Mouse (Mus musculus) limb, embryonic 10.5 days (tissue): ENCODE measurements at regions not wholly inside any gene's neighbourhood (a gene's known extent, or its start where the extent isn't known, plus 50 kb on each side); places are given as distances from the start of the nearest gene placed in this dataset.
A peak's percentile ranks its signal among the peaks of the same experiment; 100 is the strongest.

Source experiments
- DNase-seq: peaks from one replicate; pipeline ENCODE4 v3.0.0-alpha.2; 2017; ENCODE audit warnings: low spot score
- H3K27ac ChIP-seq: fragments of 300-500 bp; sonication (generic); 2 replicates; pipeline ENCODE4 v1.5.1; 2016; ENCODE audit warnings: mild to moderate bottlenecking
- H3K27me3 ChIP-seq: fragments of 300-500 bp; sonication (generic); 2 replicates; pipeline ENCODE4 v1.6.1; 2016; ENCODE audit warnings: low read depth, mild to moderate bottlenecking; ENCODE audit not compliant: poor library complexity, severe bottlenecking
- H3K36me3 ChIP-seq: fragments of 300-500 bp; sonication (generic); 2 replicates; pipeline ENCODE4 v1.6.1; 2016; ENCODE audit warnings: mild to moderate bottlenecking, moderate library complexity
- H3K4me1 ChIP-seq: fragments of 300-500 bp; sonication (generic); 2 replicates; pipeline ENCODE4 v1.6.1; 2016
- H3K4me3 ChIP-seq: fragments of 300-500 bp; sonication (generic); 2 replicates; pipeline ENCODE4 v1.5.1; 2016; ENCODE audit warnings: mild to moderate bottlenecking, moderate library complexity
- H3K9me3 ChIP-seq: fragments of 300-500 bp; sonication (generic); replicated peaks from 2 replicates; pipeline ENCODE4 v1.6.1; 2016; ENCODE audit warnings: mild to moderate bottlenecking
- WGBS: fragments of 180-500 bp; shearing (Covaris S2); methylation state at CpG from one replicate; pipeline ENCODE4 v1.1.7; 2016; 5-methylcytosine and 5-hydroxymethylcytosine counted together

GRCm38 (mm10) chr1:73411452-73411851 is 395.7 kb upstream of the Tnp1 start:
- Histone ChIP-seq H3K4me3 (no peak overlapping the region), H3K27me3 (no peaks in the 10 kb centered on the region), H3K36me3 (no peaks in the 10 kb centered on the region), H3K9me3 (no peaks in the 10 kb centered on the region), H3K27ac (no peak overlapping the region), H3K4me1 (peaks cover 8% of the 10 kb centered on the region; the same call in 1 of the 2 replicates)
- no peak for DNase-seq
- WGBS = 98% methylated on average over 2 of the region's 2 CpGs

GRCm38 (mm10) chr1:73399178-73399577 is 383.5 kb upstream of the Tnp1 start:
- no peak for DNase-seq
- Histone ChIP-seq H3K4me3 (no peak overlapping the region), H3K27ac (no peak overlapping the region)

GRCm38 (mm10) chr1:73395034-73395433 is 379.3 kb upstream of the Tnp1 start:
- no peak for DNase-seq
- H3K4me1 ChIP-seq = peaks cover 19% of the 10 kb centered on the region
- 78% methylated on average over 1 of the region's 1 CpGs for WGBS

More at GRCm38 (mm10) chr1:73399178-73399577, 383.5 kb upstream of the Tnp1 start:
- no peaks in the 10 kb centered on the region for H3K9me3 ChIP-seq
- no peaks in the 10 kb centered on the region for H3K36me3 ChIP-seq
- no peaks in the 10 kb centered on the region for H3K27me3 ChIP-seq
- peaks cover 9% of the 10 kb centered on the region; the same call in 1 of the 2 replicates for H3K4me1 ChIP-seq
- 27% methylated on average over 3 of the region's 3 CpGs for WGBS

GRCm38 (mm10) chr1:73394466-73394865 is 378.8 kb upstream of the Tnp1 start:
- 47% methylated on average over 1 of the region's 1 CpGs for WGBS
- DNase-seq = no peak

More at GRCm38 (mm10) chr1:73395034-73395433, 379.3 kb upstream of the Tnp1 start:
- Histone ChIP-seq H3K9me3 (no peaks in the 10 kb centered on the region), H3K27ac (no peak overlapping the region), H3K36me3 (no peaks in the 10 kb centered on the region), H3K27me3 (no peaks in the 10 kb centered on the region), H3K4me3 (no peak overlapping the region)

GRCm38 (mm10) chr1:73392077-73392476 is 376.4 kb upstream of the Tnp1 start:
- H3K36me3 ChIP-seq = no peaks in the 10 kb centered on the region
- DNase-seq = no peak
- no peak overlapping the region for H3K4me3 ChIP-seq
- H3K4me1 ChIP-seq = peaks cover 13% of the 10 kb centered on the region
- WGBS = 80% methylated on average over 10 of the region's 10 CpGs
- no peaks in the 10 kb centered on the region for H3K9me3 ChIP-seq
- 0 out of 2 replicates have a peak overlapping the region, but pooled peaks have one; percentile 10 for H3K27ac ChIP-seq
- H3K27me3 ChIP-seq = no peaks in the 10 kb centered on the region

More at GRCm38 (mm10) chr1:73394466-73394865, 378.8 kb upstream of the Tnp1 start:
- H3K9me3 ChIP-seq = no peaks in the 10 kb centered on the region
- H3K4me1 ChIP-seq = peaks cover 21% of the 10 kb centered on the region
- H3K27me3 ChIP-seq = no peaks in the 10 kb centered on the region
- H3K27ac ChIP-seq = no peak overlapping the region
- H3K36me3 ChIP-seq = no peaks in the 10 kb centered on the region
- no peak overlapping the region for H3K4me3 ChIP-seq

- Histone ChIP-seq H3K36me3 (no peaks in the 10 kb centered on the region), H3K27me3 (no peaks in the 10 kb centered on the region), H3K9me3 (no peaks in the 10 kb centered on the region), H3K27ac (no peak overlapping the region), H3K4me3 (no peak overlapping the region), H3K4me1 (peaks cover 13% of the 10 kb centered on the region)
- 76% methylated on average over 3 of the region's 3 CpGs for WGBS
- no peak for DNase-seq
Observed at GRCm38 (mm10) chr1:73389976-73390375, 374.3 kb upstream of the Tnp1 start.

GRCm38 (mm10) chr1:73389174-73389573 is 373.5 kb upstream of the Tnp1 start:
- Histone ChIP-seq H3K27ac (no peak overlapping the region), H3K27me3 (no peaks in the 10 kb centered on the region), H3K36me3 (no peaks in the 10 kb centered on the region), H3K4me3 (no peak overlapping the region), H3K4me1 (peaks cover 13% of the 10 kb centered on the region), H3K9me3 (no peaks in the 10 kb centered on the region)
- no peak for DNase-seq
- 91% methylated on average over 3 of the region's 3 CpGs for WGBS

- WGBS = 49% methylated on average over 9 of the region's 9 CpGs
- Histone ChIP-seq H3K4me3 (no peak overlapping the region), H3K27ac (peak overlapping the region; percentile 61; the same call in 1 of the 2 replicates), H3K27me3 (no peaks in the 10 kb centered on the region), H3K4me1 (peaks cover 27% of the 10 kb centered on the region), H3K36me3 (no peaks in the 10 kb centered on the region), H3K9me3 (no peaks in the 10 kb centered on the region)
- no peak for DNase-seq
Observed at GRCm38 (mm10) chr1:73381578-73381977, 365.9 kb upstream of the Tnp1 start.

- H3K4me1 ChIP-seq = peaks cover 5% of the 10 kb centered on the region
- H3K9me3 ChIP-seq = no peaks in the 10 kb centered on the region
- H3K36me3 ChIP-seq = no peaks in the 10 kb centered on the region
- H3K27ac ChIP-seq = no peak overlapping the region
- H3K27me3 ChIP-seq = no peaks in the 10 kb centered on the region
- no peak for DNase-seq
- no peak overlapping the region for H3K4me3 ChIP-seq
- WGBS = 80% methylated on average over 7 of the region's 7 CpGs
Observed at GRCm38 (mm10) chr1:73374531-73375375, 359.0 kb upstream of the Tnp1 start.

- no peak overlapping the region for H3K27ac ChIP-seq
- H3K36me3 ChIP-seq = no peaks in the 10 kb centered on the region
- H3K27me3 ChIP-seq = no peaks in the 10 kb centered on the region
- WGBS = 43% methylated on average over 5 of the region's 5 CpGs
- H3K4me3 ChIP-seq = no peak overlapping the region
- no peak for DNase-seq
- H3K9me3 ChIP-seq = no peaks in the 10 kb centered on the region
- H3K4me1 ChIP-seq = peaks cover 42% of the 10 kb centered on the region
Observed at GRCm38 (mm10) chr1:73368222-73368621, 352.5 kb upstream of the Tnp1 start.

- 45% methylated on average over 4 of the region's 4 CpGs for WGBS
- Histone ChIP-seq H3K27ac (peak overlapping the region; percentile 37), H3K36me3 (no peaks in the 10 kb centered on the region), H3K4me3 (no peak overlapping the region), H3K4me1 (peaks cover 64% of the 10 kb centered on the region), H3K9me3 (no peaks in the 10 kb centered on the region), H3K27me3 (no peaks in the 10 kb centered on the region)
- no peak for DNase-seq
Observed at GRCm38 (mm10) chr1:73365842-73366241, 350.1 kb upstream of the Tnp1 start.

- no peaks in the 10 kb centered on the region for H3K27me3 ChIP-seq
- H3K4me3 ChIP-seq = peak overlapping the region; percentile 22; the same call in 1 of the 2 replicates
- no peak for DNase-seq
- H3K4me1 ChIP-seq = peaks cover 64% of the 10 kb centered on the region
- WGBS = 61% methylated on average over 7 of the region's 7 CpGs
- H3K27ac ChIP-seq = peak overlapping the region; percentile 79
- H3K9me3 ChIP-seq = no peaks in the 10 kb centered on the region
- H3K36me3 ChIP-seq = no peaks in the 10 kb centered on the region
Observed at GRCm38 (mm10) chr1:73364300-73364683, 348.6 kb upstream of the Tnp1 start.

- H3K9me3 ChIP-seq = no peaks in the 10 kb centered on the region
- WGBS = 2% methylated on average over 7 of the region's 7 CpGs
- no peaks in the 10 kb centered on the region for H3K27me3 ChIP-seq
- H3K27ac ChIP-seq = peak overlapping the region; percentile 79
- H3K4me1 ChIP-seq = peaks cover 64% of the 10 kb centered on the region
- DNase-seq = peak; percentile 88
- no peaks in the 10 kb centered on the region for H3K36me3 ChIP-seq
- H3K4me3 ChIP-seq = peak overlapping the region; percentile 22
Observed at GRCm38 (mm10) chr1:73363549-73364299, 348.0 kb upstream of the Tnp1 start.
